Mouse (Mus musculus) c-Kit-positive CD71-positive TER-119-negative erythroid progenitor cells, embryonic 14.5 days (primary cell): ENCODE measurements around the gene Zfp367.
A peak's percentile ranks its signal among the peaks of the same experiment; 100 is the strongest.

Experiments used
- DNase-seq: peaks from one replicate; pipeline ENCODE4 v3.0.0-alpha.2; 2013; ENCODE audit warnings: low read depth

Zfp367 gene

GRCm38 (mm10) chr13:64154651-64155050 lies 1.6 kb upstream of the Zfp367 start:
- no peak for DNase-seq

- DNase-seq = no peak
These were observed 807 bp upstream of the Zfp367 start for GRCm38 (mm10) chr13:64153751-64154267.

- no peak for DNase-seq
These were observed 325 bp downstream of the Zfp367 start for GRCm38 (mm10) chr13:64152671-64153082.

GRCm38 (mm10) chr13:64152241-64152669 lies 747 bp downstream of the Zfp367 start:
- DNase-seq = peak; percentile 73

GRCm38 (mm10) chr13:64150121-64150520 lies 2.9 kb downstream of the Zfp367 start:
- no peak for DNase-seq

- no peak for DNase-seq
These were observed 23.2 kb downstream of the Zfp367 start for GRCm38 (mm10) chr13:64129616-64130375.

GRCm38 (mm10) chr13:64128858-64129615 lies 24.0 kb downstream of the Zfp367 start, which contains the start of gene Slc35d2:
Slc35d2 (minus strand) TSS chr13:64129368.
- no peak for DNase-seq

GRCm38 (mm10) chr13:64126316-64126715 lies 26.7 kb downstream of the Zfp367 start:
- no peak for DNase-seq

- DNase-seq = no peak
These were observed 28.1 kb downstream of the Zfp367 start for GRCm38 (mm10) chr13:64124886-64125285.

- DNase-seq = no peak
These were observed 29.4 kb downstream of the Zfp367 start for GRCm38 (mm10) chr13:64123491-64124188.

GRCm38 (mm10) chr13:64120760-64121159 lies 32.2 kb downstream of the Zfp367 start:
- no peak for DNase-seq

GRCm38 (mm10) chr13:64117442-64117841 lies 35.6 kb downstream of the Zfp367 start:
- DNase-seq = no peak

- DNase-seq = no peak
These were observed 42.6 kb downstream of the Zfp367 start for GRCm38 (mm10) chr13:64110421-64110820.

GRCm38 (mm10) chr13:64108381-64108850 lies 44.6 kb downstream of the Zfp367 start:
- DNase-seq = no peak

- no peak for DNase-seq
These were observed 45.5 kb downstream of the Zfp367 start for GRCm38 (mm10) chr13:64107535-64107934.

- DNase-seq = no peak
These were observed 45.9 kb downstream of the Zfp367 start for GRCm38 (mm10) chr13:64107105-64107504.

GRCm38 (mm10) chr13:64105690-64106089 lies 47.3 kb downstream of the Zfp367 start:
- DNase-seq = no peak

- peak; percentile 41 for DNase-seq
These were observed 52.8 kb downstream of the Zfp367 start for GRCm38 (mm10) chr13:64100186-64100585.

GRCm38 (mm10) chr13:64098992-64099391 lies 54.0 kb downstream of the Zfp367 start:
- peak; percentile 27 for DNase-seq

GRCm38 (mm10) chr13:64093341-64093740 lies 59.7 kb downstream of the Zfp367 start:
- peak; percentile 60 for DNase-seq

- DNase-seq = no peak
These were observed 60.2 kb downstream of the Zfp367 start for GRCm38 (mm10) chr13:64092752-64093151.

GRCm38 (mm10) chr13:64092141-64092540 lies 60.9 kb downstream of the Zfp367 start:
- DNase-seq = no peak
